Comparison of ENCODE assay signal across 8 mouse cellular contexts in the genomic region with DNA sequence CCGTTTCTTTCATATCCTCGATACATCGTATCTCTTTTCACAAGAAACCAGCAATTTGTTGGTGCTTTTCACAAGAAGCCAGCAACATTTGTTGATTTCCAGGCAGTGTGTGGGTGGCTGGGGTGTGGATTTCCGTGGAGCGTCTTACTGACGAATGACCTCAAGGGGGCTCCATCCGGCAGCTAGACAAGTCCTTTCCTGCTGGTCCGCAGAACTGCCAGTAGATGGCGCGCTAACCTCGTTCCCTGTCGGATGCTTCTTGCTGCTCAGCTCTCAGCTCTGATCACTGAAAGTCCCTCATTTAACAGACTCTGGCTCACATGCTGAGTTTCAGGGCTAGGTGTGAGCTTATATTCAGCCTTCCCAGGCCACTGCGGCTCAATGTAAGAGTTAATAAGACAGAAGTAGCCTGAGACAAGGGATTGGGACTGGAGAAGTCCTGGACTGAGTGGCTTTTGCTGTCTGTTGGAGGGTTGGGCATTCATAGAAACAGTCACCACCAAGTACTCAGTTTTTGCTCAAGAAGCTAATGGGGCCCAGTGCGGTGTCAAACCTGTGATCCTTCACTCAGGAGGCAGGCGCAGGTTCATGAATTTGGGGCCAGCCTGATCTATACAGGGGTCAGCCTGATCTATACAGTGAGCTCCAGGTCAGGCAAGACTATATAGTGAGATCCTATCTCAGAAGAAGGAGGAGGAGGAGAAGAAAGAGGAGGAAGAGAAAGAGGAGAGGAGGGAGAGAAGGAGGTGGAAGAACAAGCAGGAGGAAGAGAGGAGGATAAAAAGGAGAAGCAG. TPM values are rescaled to one million over a fixed set of nuclear protein-coding genes. Genes with fewer than 3 reads are reported as not detected.
A peak's percentile ranks its signal among the peaks of the same experiment; 100 is the strongest.
DNase-seq lines count a peak whose midpoint lies in the region; ATAC-seq and TF ChIP-seq lines count a peak whose summit lies in the region.

No protein-coding gene starts in this region.

- H3K4me1 ChIP-seq in cerebellum, adult 2 months (ENCODE audit: control insufficient read depth, insufficient read depth, low read length), result no peaks in the 10 kb centered on the region
- no peaks in the 10 kb centered on the region for H3K4me1 ChIP-seq in hindbrain, embryonic 14.5 days (replicated peaks; ENCODE audit: control insufficient read depth, insufficient read depth, low read length)

- no peaks in the 10 kb centered on the region for H3K36me3 ChIP-seq in hindbrain, embryonic 14.5 days (replicated peaks; ENCODE audit: control insufficient read depth, insufficient read depth)

- no peaks in the 10 kb centered on the region for H3K9me3 ChIP-seq in hindbrain, embryonic 14.5 days (ENCODE audit: control insufficient read depth, low read length)

- whole genome bisulfite sequencing in cerebellum, adult 2 months, result 12% methylated on average over 15 of the region's 15 CpGs
- WGBS in hindbrain, embryonic 14.5 days, result 11% methylated on average over 15 of the region's 15 CpGs

- no peak for TF ChIP-seq POLR2A in cerebellum, adult 2 months (IDR thresholded peaks at IDR 0.05; ENCODE audit: borderline replicate concordance, insufficient read depth, low read length)

- H3K4me2 ChIP-seq in hindbrain, embryonic 14.5 days (replicated peaks), result 0 out of 2 replicates have a peak overlapping the region, but pooled peaks have one; percentile 5

- TF ChIP-seq CTCF in cerebellum, adult 2 months (IDR thresholded peaks at IDR 0.05; ENCODE audit: borderline replicate concordance, insufficient read depth, low read depth, low read length), result peak; percentile 99

- ATAC-seq in hindbrain, embryonic 14.5 days (ENCODE audit: low FRiP score), result peak; percentile 60; the same call in 1 of the 2 replicates

- H3K27me3 ChIP-seq in cerebellum, adult 2 months (ENCODE audit: control insufficient read depth, insufficient read depth, low read length), result no peaks in the 10 kb centered on the region
- peaks cover 47% of the 10 kb centered on the region for H3K27me3 ChIP-seq in hindbrain, embryonic 14.5 days (ENCODE audit: control insufficient read depth, insufficient read depth, low read length)

- no peak overlapping the region for H3K27ac ChIP-seq in cerebellum, adult 2 months (ENCODE audit: insufficient read depth, low read length)
- H3K27ac ChIP-seq in hindbrain, embryonic 14.5 days, result no peak overlapping the region

- no peak overlapping the region for H3K9ac ChIP-seq in hindbrain, embryonic 14.5 days

- DNase-seq in Muller cell, postnatal 12 days (ENCODE audit: inconsistent ontology term), result peak; percentile 83
- peak; percentile 79 to 80 for DNase-seq in cerebellum, adult 2 months
- peak; percentile 98 for DNase-seq in forelimb bud, embryonic 11.5 days (ENCODE audit: low read depth, low spot score)
- DNase-seq in hindbrain, embryonic 14.5 days (ENCODE audit: low spot score), result peak; percentile 99
- DNase-seq in layer of hippocampus, postnatal 25 days (ENCODE audit: extremely low spot score in 1 of 2, low spot score in 1 of 2), result peak; percentile 81 to 90
- DNase-seq in lung, postnatal 36 days, result peak; percentile 92
- peak; percentile 87 for DNase-seq in right cerebral cortex, adult 18-20 months
- DNase-seq in urinary bladder, adult 2 months (ENCODE audit: low spot score), result peak; percentile 67

- no peak overlapping the region for H3K4me3 ChIP-seq in cerebellum, adult 2 months (replicated peaks; ENCODE audit: insufficient read depth, low read depth, low read length)
- H3K4me3 ChIP-seq in hindbrain, embryonic 14.5 days (replicated peaks; ENCODE audit: low read length), result no peak overlapping the region

RNA-seq across cellular contexts. Expression of a gene that starts 19.0 kb away (rescaled TPM):
- 0.73 and 0.84 TPM in 2 replicates for polyA plus RNA-seq in cerebellum, adult 2 months (2012; rRNA removed)
- 0.37 and 0.73 TPM in 2 replicates for polyA plus RNA-seq in hindbrain, embryonic 14.5 days (2014; fragmentation: Nextera tagmentation; extraction: Ambion mirVana)
- total RNA-seq in layer of hippocampus, postnatal 25 days (2021), result 1 to 10 TPM; 1.8 to 2.0 TPM
- 1.9 and 3.4 TPM in 2 replicates for polyA plus RNA-seq in urinary bladder, adult 2 months (2012; rRNA removed)

RNA-seq across cellular contexts. Expression of a gene that starts 54.3 kb away (rescaled TPM):
- polyA plus RNA-seq in cerebellum, adult 2 months (2012; rRNA removed), result not detected in 2 replicates
- polyA plus RNA-seq in hindbrain, embryonic 14.5 days (2014; fragmentation: Nextera tagmentation; extraction: Ambion mirVana), result 2.6 TPM in 1 of 2 replicates, not detected in the other
- under 1 TPM; 0.21 to 0.25 TPM for total RNA-seq in layer of hippocampus, postnatal 25 days (2021)
- polyA plus RNA-seq in urinary bladder, adult 2 months (2012; rRNA removed), result not detected in 2 replicates
